Mouse (Mus musculus) heart, embryonic 16.5 days (tissue): ENCODE measurements around the gene Ifnar1. TPM values are rescaled to one million over a fixed set of nuclear protein-coding genes. Genes with fewer than 3 reads are reported as not detected.
"Not testable (repeated sequence)": the region's sequence is repeated elsewhere in the genome, so short reads cannot be mapped to it uniquely, and the experiment has no call there.

Experiments
- ATAC-seq: fragments of 200-750 bp; cut with Nextera tagmentation; replicated peaks from 2 replicates; pipeline ENCODE4 v1.8.0; 2017; ENCODE audit warnings: moderate number of reproducible peaks; ENCODE audit not compliant: insufficient read depth, low FRiP score; ENCODE audit errors: extremely low read depth
- H3K27ac ChIP-seq: fragments of 300-500 bp; sonication (generic); 2 replicates; pipeline ENCODE4 v1.5.1; 2014; ENCODE audit warnings: mild to moderate bottlenecking, low read length, control low read depth, moderate library complexity
- H3K27me3 ChIP-seq: fragments of 300-500 bp; sonication (generic); 2 replicates; pipeline ENCODE4 v1.6.1; 2014; ENCODE audit warnings: low read length, mixed read lengths; ENCODE audit not compliant: control insufficient read depth, insufficient read depth
- H3K36me3 ChIP-seq: fragments of 300-500 bp; sonication (generic); 2 replicates; pipeline ENCODE4 v1.6.1; 2014; ENCODE audit not compliant: control insufficient read depth, insufficient read depth
- H3K4me1 ChIP-seq: fragments of 300-500 bp; sonication (generic); 2 replicates; pipeline ENCODE4 v1.6.1; 2014; ENCODE audit warnings: low read length, mixed read lengths; ENCODE audit not compliant: control insufficient read depth, insufficient read depth
- H3K4me2 ChIP-seq: fragments of 300-500 bp; sonication (generic); 2 replicates; pipeline ENCODE4 v1.6.1; 2014; ENCODE audit warnings: low read depth, mild to moderate bottlenecking, control low read depth, low read length
- H3K4me3 ChIP-seq: fragments of 300-500 bp; sonication (generic); 2 replicates; pipeline ENCODE4 v1.5.1; 2014; ENCODE audit warnings: mild to moderate bottlenecking, control low read depth, low read length
- H3K9ac ChIP-seq: fragments of 300-500 bp; sonication (generic); 2 replicates; pipeline ENCODE4 v1.6.1; 2014; ENCODE audit warnings: low read length, control low read depth
- H3K9me3 ChIP-seq: fragments of 300-500 bp; sonication (generic); replicated peaks from 2 replicates; pipeline ENCODE4 v1.6.1; 2016; ENCODE audit warnings: low read length; ENCODE audit not compliant: control insufficient read depth
- WGBS: fragments of 180-500 bp; shearing (Covaris S2); extraction: QIAGEN DNeasy Blood & Tissue Kit; methylation state at CpG from one replicate; pipeline ENCODE4 v1.1.7; 2014; 5-methylcytosine and 5-hydroxymethylcytosine counted together
- polyA plus RNA-seq: library from polyadenylated mRNA; unstranded; fragments of >200 nt; fragmentation: Nextera tagmentation; extraction: Ambion mirVana; gene quantifications from 2 replicates; pipeline ENCODE4 v1.2.1, GENCODE M21; 2015

Ifnar1 gene
- polyA plus RNA-seq, 1 experiment from 2014 or later: 40.9 TPM

DNA sequence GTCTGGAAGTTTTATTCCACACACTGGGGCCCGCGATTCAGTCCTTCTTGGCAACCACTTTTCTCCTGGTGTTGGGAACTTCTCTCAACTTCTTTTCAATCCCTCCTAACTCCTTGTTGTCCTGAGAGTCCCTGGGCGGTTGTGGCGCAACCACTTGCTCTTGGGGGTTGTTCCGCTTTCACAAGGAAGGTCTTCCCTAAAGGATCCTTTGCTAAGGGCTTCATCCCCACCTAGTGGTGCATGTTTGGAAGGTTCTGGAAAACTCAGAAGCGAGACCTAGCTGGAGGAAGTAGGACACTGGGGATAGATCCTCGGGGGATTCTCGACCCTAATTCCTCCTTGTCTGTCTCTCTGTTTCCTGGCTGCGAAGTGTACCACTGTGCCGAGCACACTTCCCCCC lies 42.0 kb downstream of the Ifnar1 start:
- ATAC-seq: no peak
- Histone ChIP-seq H3K27me3 (no peaks in the 10 kb centered on the region), H3K36me3 (no peaks in the 10 kb centered on the region), H3K27ac (no peak overlapping the region), H3K4me2 (no peak overlapping the region), H3K4me3 (no peak overlapping the region), H3K9ac (no peak overlapping the region), H3K4me1 (peaks cover 23% of the 10 kb centered on the region), H3K9me3 (peaks cover 3% of the 10 kb centered on the region; the same call in 1 of the 2 replicates)
- 59% methylated on average over 10 of the region's 10 CpGs for WGBS

DNA sequence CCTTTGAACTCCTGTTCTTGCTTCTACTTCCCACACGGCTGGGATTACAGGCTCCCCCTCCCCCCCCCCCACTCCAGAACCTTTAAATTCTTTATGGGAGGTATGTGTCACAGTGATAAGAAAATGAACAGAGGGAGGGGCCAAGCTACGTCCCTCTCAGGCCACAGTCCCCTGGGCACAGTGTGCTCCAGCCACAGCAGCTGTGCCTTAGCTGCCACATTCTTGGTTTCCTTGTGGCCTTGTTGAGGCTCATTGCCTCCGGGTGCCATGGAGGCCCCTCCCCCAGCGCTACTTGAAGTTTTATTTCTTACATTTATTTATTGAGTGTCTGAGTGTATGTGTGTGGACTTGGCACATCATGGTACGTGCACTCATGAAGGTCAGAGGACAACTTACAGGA lies 42.5 kb downstream of the Ifnar1 start:
- Histone ChIP-seq H3K36me3 (no peaks in the 10 kb centered on the region), H3K4me2 (no peak overlapping the region), H3K4me1 (peaks cover 28% of the 10 kb centered on the region), H3K9ac (no peak overlapping the region), H3K27ac (no peak overlapping the region), H3K27me3 (no peaks in the 10 kb centered on the region), H3K9me3 (peaks cover 3% of the 10 kb centered on the region; the same call in 1 of the 2 replicates), H3K4me3 (no peak overlapping the region)
- no peak for ATAC-seq
- WGBS: 42% methylated on average over 5 of the region's 5 CpGs

DNA sequence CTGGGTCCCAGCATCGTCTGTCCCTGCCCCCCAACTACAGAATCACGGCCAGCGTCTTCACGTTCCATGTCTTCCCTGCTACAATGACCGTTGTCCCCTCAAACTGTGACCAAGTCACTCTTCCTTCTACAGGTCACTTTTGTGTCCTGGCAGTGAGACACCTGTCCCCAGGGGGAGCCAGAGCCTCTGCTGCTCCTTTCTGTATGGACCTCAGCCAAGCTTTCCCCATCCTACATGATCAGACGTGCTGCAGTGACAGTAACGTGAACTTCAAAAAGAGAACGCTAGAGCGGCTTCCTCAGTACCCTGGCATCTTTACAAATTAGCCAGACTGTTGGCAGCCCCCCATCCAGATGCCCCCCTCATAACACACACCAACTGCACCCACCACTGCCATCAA lies 43.5 kb downstream of the Ifnar1 start:
- H3K27ac ChIP-seq: no peak overlapping the region
- no peaks in the 10 kb centered on the region for H3K27me3 ChIP-seq
- no peak overlapping the region for H3K9ac ChIP-seq
- H3K4me2 ChIP-seq: no peak overlapping the region
- peaks cover 3% of the 10 kb centered on the region; the same call in 1 of the 2 replicates for H3K9me3 ChIP-seq
- no peak for ATAC-seq
- no peaks in the 10 kb centered on the region for H3K36me3 ChIP-seq
- no peak overlapping the region for H3K4me3 ChIP-seq
- 70% methylated on average over 9 of the region's 9 CpGs for whole genome bisulfite sequencing
- peaks cover 38% of the 10 kb centered on the region for H3K4me1 ChIP-seq

DNA sequence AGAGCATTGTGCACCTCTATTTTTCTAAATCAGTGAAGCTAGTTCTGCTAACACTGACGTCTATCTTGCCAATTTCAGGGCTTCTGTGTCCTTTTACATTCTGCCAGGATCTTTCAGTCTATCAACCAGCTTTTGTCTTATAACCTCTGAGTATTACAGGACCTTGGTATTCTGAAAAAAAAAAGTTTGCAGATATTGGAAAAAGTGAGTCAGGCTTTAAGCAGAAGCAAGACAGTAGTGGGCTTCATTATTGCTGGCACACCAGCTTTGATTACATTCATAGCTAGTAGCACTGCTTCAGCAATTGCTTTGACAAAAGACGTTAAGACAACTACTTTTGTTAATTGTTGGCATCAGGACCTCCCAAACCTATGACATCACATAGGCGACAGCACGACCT lies 45.8 kb downstream of the Ifnar1 start:
- not testable (repeated sequence) for H3K27me3 ChIP-seq, H3K9me3 ChIP-seq, H3K4me2 ChIP-seq, H3K36me3 ChIP-seq, H3K4me3 ChIP-seq, H3K27ac ChIP-seq, ATAC-seq, H3K9ac ChIP-seq
- 80% methylated on average over 4 of the region's 4 CpGs for WGBS
- peaks cover 45% of the 10 kb centered on the region for H3K4me1 ChIP-seq

DNA sequence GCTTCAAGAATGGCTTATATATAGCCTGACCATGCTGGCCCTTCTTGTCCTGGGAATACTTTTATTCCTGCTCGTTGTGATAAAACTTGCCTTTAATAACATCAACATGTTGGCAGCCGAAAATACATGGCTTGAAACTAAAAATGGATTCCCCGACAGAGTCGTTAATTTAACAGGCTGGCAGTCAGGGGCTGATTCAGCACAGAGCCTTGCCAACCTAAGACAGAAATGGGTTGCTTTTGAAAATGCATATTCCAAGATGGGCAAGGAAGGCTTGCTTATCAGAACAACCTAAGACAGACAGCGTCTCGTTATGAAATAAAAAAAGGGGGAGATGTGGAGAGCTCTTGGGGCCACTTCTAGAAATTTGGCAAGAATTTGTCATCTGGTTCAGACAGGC lies 46.8 kb downstream of the Ifnar1 start:
- Histone ChIP-seq H3K4me2 (peak overlapping the region; percentile 49), H3K9me3 (no peaks in the 10 kb centered on the region), H3K4me1 (peaks cover 45% of the 10 kb centered on the region), H3K27ac (peak overlapping the region; percentile 91), H3K36me3 (no peaks in the 10 kb centered on the region), H3K9ac (peak overlapping the region; percentile 59; the same call in 1 of the 2 replicates), H3K27me3 (no peaks in the 10 kb centered on the region), H3K4me3 (no peak overlapping the region)
- WGBS: 30% methylated on average over 6 of the region's 6 CpGs
- ATAC-seq: peak; percentile 56

DNA sequence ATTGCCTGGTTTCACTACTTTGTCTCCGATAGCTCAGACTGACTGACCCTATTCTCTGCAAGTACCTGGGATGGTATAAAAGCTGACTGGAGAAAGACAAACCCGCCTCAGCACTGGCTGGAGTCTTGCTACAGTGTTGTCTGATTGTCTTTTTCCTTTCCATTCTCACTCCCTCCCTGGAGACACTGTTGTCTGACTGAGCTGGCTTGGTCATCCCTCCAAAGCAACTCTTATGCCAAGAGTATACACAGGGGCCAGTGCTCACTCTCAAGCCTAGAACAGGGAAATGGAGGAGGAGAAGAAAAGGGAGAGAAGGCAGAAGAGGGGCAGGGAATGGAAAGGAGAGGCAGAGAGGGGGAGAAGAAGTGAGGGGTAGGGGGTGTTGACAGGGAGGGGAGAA lies 47.4 kb downstream of the Ifnar1 start:
- no peaks in the 10 kb centered on the region for H3K36me3 ChIP-seq
- no peaks in the 10 kb centered on the region for H3K9me3 ChIP-seq
- H3K4me3 ChIP-seq: no peak overlapping the region
- H3K4me2 ChIP-seq: peak overlapping the region; percentile 49
- H3K9ac ChIP-seq: peak overlapping the region; percentile 59
- H3K27me3 ChIP-seq: no peaks in the 10 kb centered on the region
- H3K27ac ChIP-seq: peak overlapping the region; percentile 91
- H3K4me1 ChIP-seq: peaks cover 42% of the 10 kb centered on the region
- ATAC-seq: no peak
- WGBS: 56% methylated on average over 2 of the region's 2 CpGs

DNA sequence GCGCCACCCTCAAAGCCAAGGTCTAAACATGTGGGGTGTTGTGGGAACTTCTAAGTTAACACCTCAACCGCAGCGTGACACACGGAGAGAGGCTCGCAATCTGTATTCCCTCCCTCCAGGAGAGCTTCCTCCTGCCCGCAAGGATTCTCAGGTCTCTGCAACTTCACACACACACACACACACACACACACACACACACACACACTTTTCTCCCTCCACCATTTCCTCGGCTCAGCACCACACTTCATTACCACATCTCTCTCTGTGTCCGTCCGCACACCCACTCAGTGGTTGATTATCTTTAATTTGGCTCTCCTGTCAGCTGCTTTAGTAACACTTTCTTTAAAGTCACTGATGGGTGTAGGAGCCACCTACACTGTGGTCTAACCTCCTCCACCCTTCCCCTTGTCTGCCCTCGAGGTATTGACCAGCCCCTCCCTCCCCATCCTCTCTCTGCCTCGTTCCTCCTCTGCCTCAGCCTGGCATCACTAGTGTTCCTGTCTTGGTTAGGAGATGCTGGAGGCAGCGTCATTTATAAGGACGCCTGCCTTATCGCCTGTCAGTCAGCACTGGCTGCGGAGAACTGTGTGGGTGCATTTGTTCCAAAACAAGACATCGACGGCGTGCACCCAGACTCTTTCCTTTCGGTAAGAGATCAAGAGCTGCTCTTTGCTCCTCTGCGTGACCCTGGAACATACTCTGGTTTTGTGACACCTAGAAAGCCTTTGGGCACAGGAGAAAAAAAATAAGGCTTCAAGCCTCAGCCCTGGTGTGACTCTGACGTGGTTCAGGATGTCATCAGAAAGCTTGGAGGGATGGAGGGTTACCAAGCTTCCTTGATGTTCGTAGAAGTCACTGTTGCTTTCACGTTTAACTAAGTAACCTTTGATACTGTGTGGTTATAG lies 48.3 kb downstream of the Ifnar1 start:
- Histone ChIP-seq H3K36me3 (no peaks in the 10 kb centered on the region), H3K9me3 (no peaks in the 10 kb centered on the region), H3K27me3 (no peaks in the 10 kb centered on the region), H3K4me2 (peak overlapping the region; percentile 33), H3K4me1 (peaks cover 43% of the 10 kb centered on the region), H3K27ac (peak overlapping the region; percentile 39), H3K9ac (peak overlapping the region; percentile 38), H3K4me3 (no peak overlapping the region)
- ATAC-seq: no peak
- 34% methylated on average over 23 of the region's 23 CpGs for WGBS

DNA sequence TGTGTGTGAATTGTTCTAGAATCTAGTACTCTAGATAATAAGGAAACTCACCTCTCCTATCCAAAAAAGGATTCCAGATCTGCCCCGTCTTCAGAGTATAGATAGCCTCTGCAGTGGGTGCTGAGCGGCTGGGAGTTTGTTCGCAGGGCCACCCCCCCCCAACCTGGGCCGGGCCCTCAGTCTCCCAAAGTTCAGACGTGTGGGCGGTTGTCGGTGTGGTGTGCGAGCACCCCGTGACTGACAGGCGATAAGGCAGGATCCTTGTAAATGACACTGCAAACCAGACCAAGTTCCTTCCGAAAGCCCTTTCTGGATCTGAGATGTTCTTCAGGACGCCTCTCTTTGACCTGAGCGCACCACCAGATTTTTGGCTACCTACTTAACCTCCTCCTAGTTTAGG lies 49.4 kb downstream of the Ifnar1 start:
- Histone ChIP-seq H3K9me3 (no peaks in the 10 kb centered on the region), H3K4me1 (peaks cover 48% of the 10 kb centered on the region), H3K9ac (no peak overlapping the region), H3K27me3 (no peaks in the 10 kb centered on the region), H3K4me2 (no peak overlapping the region), H3K4me3 (no peak overlapping the region), H3K36me3 (no peaks in the 10 kb centered on the region), H3K27ac (no peak overlapping the region)
- no peak for ATAC-seq
- WGBS: 48% methylated on average over 13 of the region's 13 CpGs

DNA sequence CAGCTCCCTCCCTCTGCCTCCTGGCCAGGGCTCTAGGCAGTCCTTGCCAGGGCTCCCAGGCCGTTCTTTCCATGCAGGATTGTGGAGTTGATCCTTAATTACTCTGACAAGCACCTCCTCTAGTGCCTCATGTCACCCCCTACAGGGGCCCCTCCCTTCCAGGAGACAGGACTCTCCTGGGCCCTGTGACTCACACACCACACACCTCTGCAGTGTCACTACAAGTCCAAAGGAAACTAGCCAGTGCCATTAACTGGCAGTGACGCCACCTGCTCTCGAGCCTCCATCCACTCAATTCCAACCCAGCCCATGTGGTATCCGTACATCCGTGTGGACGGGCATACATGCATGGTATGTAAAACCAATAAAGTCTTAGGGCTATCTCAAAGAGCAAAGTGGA lies 49.9 kb downstream of the Ifnar1 start:
- H3K27me3 ChIP-seq: no peaks in the 10 kb centered on the region
- H3K9me3 ChIP-seq: no peaks in the 10 kb centered on the region
- H3K4me1 ChIP-seq: peaks cover 48% of the 10 kb centered on the region
- H3K36me3 ChIP-seq: no peaks in the 10 kb centered on the region
- no peak for ATAC-seq
- no peak overlapping the region for H3K4me2 ChIP-seq
- H3K4me3 ChIP-seq: no peak overlapping the region
- H3K9ac ChIP-seq: no peak overlapping the region
- WGBS: 67% methylated on average over 6 of the region's 6 CpGs
- no peak overlapping the region for H3K27ac ChIP-seq
